Mouse (Mus musculus): ENCODE data around the gene Krt28.

Krt28 gene

GRCm38 (mm10) chr11:99374803-99375202 lies at the start of gene Krt28:
Gene Krt28 (minus strand): TSS chr11:99374903.
- DNase-seq (ENCODE audit: inconsistent ontology term): no peak

DNA sequence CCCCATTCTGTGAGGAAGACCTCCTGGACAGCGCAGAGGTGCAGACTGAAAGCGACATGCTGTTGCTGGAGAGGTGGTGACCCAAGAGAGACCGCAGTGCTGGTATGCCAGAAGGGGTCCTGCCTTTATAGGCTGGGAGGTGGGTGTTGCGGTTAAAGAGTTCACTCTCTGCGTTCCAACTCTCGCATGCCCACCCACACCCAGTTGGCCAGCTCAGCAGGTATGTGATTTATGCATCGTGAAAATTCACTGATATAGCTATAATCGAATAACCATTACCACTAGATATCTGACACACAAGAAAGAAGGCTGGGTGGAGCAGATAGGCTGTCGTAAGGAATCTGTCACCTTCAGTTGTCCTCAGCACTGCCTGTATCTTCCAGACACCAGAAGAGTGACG lies 47.5 kb upstream of the Krt28 start, which contains the start of gene Krt12:
TSS of gene Krt12 (minus strand) at position 101 of the 400 bp plus-strand sequence.
- no peak for DNase-seq (ENCODE audit: inconsistent ontology term)

GRCm38 (mm10) chr11:99420586-99420985 lies 45.9 kb upstream of the Krt28 start:
- DNase-seq (ENCODE audit: inconsistent ontology term): no peak

- DNase-seq (ENCODE audit: inconsistent ontology term): no peak
Observed at GRCm38 (mm10) chr11:99417819-99418218, 43.1 kb upstream of the Krt28 start.

- peak; percentile 5 for DNase-seq (ENCODE audit: inconsistent ontology term)
Observed at GRCm38 (mm10) chr11:99416902-99417301, 42.2 kb upstream of the Krt28 start.

GRCm38 (mm10) chr11:99414463-99415147 lies 39.9 kb upstream of the Krt28 start:
- no peak for DNase-seq (ENCODE audit: inconsistent ontology term)

GRCm38 (mm10) chr11:99413247-99413646 lies 38.5 kb upstream of the Krt28 start:
- peak; percentile 13 for DNase-seq (ENCODE audit: inconsistent ontology term)

GRCm38 (mm10) chr11:99406186-99406585 lies 31.5 kb upstream of the Krt28 start:
- DNase-seq (ENCODE audit: inconsistent ontology term): no peak

DNA sequence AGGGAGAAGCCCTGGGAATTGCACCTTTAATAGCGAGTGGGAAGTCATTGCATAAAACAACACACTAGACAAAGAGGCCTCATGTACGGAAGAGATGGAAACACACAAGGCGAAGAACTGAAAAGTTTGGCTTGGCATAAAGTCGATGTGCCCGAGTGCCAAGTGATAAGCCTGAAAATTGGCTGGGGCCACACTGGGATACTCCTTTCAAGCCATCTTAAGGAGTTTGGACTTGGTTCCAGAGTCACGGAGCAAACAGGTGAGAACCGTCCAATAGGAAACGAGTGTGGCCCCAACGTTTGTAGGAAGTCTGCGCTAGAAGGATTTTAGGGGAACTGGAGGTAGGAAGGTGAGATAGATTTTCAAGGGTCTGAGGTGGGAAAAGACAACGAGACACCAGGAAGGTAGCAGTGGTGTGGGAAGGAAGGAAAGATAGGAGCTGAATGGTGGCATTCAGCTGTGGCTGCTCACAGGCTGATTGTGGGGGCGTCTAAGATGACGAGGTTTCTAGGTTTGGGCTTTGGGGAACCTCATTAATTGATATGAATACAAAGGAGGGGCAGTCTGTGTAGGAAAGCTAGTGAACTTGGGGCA lies 25.4 kb upstream of the Krt28 start:
- no peak for DNase-seq (ENCODE audit: inconsistent ontology term)

DNA sequence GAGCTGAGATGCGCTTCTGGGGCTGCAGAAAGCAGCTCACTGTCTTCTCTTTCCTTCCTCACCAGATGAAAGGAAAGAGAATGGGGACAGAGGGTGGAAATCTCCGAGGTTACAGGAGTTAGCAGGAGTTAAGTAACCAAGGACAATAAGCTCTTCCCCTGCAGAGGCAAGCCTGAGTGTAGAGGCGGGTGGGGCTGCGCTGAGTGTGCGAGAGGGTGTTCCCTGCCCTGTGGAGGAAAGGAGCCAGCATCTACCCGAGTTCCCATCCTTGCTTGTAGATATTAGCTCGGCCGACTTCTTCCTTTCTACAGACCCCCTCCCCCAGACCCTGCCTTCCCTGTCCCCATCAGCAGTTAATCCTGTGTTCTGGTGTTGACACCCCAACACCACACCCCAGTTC lies 24.1 kb upstream of the Krt28 start:
- no peak for DNase-seq (ENCODE audit: inconsistent ontology term)

DNA sequence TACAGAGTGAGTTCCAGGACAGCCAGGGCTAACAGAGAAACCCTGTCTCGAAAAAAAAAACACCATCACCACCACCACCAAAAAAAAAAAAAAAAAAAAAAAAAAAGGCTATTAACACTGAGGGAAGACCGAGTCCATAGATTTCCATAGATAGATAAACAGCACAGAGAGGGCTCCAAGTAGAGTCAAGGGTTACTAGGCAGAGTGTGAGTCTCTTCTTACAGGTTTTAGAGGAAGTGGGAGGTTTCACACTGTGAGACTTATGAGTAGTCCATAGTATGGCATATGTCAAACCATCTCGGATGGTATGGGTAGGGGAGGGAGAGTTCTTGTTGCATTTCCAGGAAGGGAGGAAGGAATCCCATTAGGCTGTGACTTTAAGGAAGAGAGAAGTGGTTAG lies 23.4 kb upstream of the Krt28 start:
- no peak for DNase-seq (ENCODE audit: inconsistent ontology term)

- no peak for DNase-seq (ENCODE audit: inconsistent ontology term)
Observed at GRCm38 (mm10) chr11:99396661-99397060, 22.0 kb upstream of the Krt28 start.

- no peak for DNase-seq (ENCODE audit: inconsistent ontology term)
Observed at GRCm38 (mm10) chr11:99396034-99396433, 21.3 kb upstream of the Krt28 start.

DNA sequence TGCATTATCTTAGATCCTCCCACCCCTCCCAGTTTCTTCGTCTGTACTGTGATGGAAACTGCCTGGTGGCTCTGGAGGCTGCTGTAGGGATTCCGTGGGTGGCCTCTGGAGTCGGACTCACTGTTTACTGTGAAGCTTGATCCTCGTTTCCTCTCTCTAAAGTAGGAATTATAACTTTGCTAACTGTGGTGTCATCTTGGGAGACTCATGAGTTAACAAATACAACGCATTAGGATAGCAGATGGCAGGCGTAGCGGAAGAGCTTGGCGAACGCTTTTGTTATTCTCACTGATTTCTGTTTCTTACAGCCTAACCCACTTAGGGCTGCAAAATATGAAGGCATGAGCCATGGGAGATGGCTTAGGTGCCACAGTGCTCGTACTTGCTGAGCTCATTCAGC lies 17.8 kb upstream of the Krt28 start:
- DNase-seq (ENCODE audit: inconsistent ontology term): no peak

- no peak for DNase-seq (ENCODE audit: inconsistent ontology term)
Observed at GRCm38 (mm10) chr11:99391375-99391774, 16.7 kb upstream of the Krt28 start.

- DNase-seq (ENCODE audit: inconsistent ontology term): no peak
Observed at GRCm38 (mm10) chr11:99390866-99391265, 16.2 kb upstream of the Krt28 start.

- DNase-seq (ENCODE audit: inconsistent ontology term): no peak
Observed at GRCm38 (mm10) chr11:99389264-99389663, 14.6 kb upstream of the Krt28 start, which contains the start of gene Krt10. Gene Krt10 (minus strand): TSS chr11:99389364.

GRCm38 (mm10) chr11:99388661-99389060 lies 14.0 kb upstream of the Krt28 start:
- no peak for DNase-seq (ENCODE audit: inconsistent ontology term)

DNA sequence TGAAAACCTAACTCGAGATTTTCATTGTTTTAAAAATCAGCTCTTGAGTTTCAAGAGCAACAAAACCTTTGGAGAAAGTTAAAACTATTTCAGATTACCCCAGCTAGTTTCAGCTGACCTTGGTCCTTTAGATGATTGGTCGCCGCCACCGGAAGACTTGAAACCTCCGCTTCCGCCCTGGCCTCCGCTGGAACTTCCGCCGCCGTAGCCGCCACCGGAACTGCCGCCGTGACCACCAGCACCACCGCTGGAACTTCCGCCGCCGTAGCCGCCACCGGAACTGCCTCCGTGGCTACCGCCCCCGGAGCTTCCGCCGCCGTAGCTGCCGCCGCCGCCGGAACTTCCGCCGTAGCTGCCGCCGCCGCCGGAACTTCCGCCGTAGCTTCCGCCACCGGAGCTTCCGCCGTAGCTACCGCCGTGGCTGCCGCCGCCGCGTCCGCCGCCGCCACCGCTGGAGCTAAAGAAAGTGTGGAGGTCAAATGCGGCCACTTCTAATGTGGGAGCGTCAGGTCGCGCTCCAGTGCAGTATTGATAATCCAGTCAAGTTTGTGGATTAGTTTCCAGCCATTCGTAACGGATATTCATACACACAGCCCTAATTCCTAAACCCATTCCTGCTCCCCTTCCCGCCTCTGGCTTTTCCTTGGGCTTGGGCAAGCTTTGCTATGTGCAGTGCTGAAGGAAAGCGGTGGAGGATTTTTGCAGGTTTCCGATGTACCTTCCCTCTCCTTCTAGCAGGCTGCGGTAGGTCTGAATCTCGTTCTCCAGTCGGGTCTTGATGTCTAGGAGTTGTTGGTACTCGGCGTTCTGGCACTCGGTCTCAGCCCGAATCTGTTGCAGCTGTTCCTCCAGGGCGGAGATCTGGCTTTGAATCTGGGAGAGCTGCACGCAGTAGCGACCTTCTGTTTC lies 11.4 kb upstream of the Krt28 start:
- DNase-seq (ENCODE audit: inconsistent ontology term): peak; percentile 89

DNA sequence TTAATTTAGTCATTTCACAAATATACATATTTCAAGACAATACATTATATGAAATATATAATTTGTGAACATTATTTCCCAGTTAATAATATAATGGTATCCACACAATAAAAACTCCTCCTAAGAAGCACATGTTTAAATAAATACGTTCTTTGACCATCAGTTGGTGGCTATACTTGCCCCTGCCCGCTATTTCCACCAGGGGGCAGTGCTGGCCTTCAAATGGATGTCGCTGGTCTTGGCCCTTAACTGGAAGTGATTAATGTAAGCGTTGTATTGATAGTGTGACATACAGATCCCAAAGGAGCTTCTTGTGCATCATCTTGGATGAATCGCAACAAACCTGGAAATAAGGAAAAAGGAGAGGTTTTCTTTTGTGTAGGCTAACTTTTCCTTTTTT lies 4.9 kb upstream of the Krt28 start:
- DNase-seq (ENCODE audit: inconsistent ontology term): peak; percentile 56

DNA sequence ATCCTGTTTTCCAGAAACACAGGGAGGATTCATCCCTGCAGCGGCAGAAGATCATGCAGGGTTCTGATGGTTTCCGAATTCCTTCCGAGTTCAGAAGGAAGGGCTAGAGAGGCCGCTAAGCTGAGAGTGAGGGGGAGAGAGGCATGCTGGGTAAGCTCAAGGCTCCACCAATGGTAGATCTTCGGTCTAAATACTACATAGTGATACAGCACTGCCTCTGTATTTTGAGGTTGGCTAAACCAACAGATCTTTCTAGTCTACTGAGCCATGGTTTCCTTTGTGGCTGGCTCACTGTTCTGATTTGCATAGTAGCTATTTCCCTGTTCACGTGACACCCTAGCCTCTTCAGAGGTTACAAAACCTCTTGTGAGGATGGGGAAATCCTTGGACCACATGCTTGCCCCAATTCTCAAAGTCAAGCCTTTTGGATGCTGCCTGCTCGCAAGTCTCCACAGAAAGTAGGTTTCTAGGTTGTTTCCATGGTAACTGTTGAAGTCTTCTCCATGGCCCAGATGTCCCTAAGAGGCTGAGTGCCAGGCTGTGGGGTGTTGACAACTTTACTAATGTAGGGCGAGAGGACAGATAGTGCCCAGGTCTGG lies 4.8 kb downstream of the Krt28 start:
- DNase-seq (ENCODE audit: inconsistent ontology term): peak; percentile 7

- DNase-seq (ENCODE audit: inconsistent ontology term): no peak
Observed at GRCm38 (mm10) chr11:99369229-99369628, 5.5 kb downstream of the Krt28 start.

Data from Muller cell, postnatal 12 days (primary cell).